Mouse (Mus musculus): ENCODE measurements around the gene Gm3739. TPM values are rescaled to one million over a fixed set of nuclear protein-coding genes. Genes with fewer than 3 reads are reported as not detected.
"Not testable (repeated sequence)": the region's sequence is repeated elsewhere in the genome, so short reads cannot be mapped to it uniquely, and the experiment has no call there.

Gene Gm3739
- polyA plus RNA-seq (2014; fragmentation: Nextera tagmentation; extraction: Ambion mirVana), result 4.3 and 7.4 TPM in 2 replicates

DNA sequence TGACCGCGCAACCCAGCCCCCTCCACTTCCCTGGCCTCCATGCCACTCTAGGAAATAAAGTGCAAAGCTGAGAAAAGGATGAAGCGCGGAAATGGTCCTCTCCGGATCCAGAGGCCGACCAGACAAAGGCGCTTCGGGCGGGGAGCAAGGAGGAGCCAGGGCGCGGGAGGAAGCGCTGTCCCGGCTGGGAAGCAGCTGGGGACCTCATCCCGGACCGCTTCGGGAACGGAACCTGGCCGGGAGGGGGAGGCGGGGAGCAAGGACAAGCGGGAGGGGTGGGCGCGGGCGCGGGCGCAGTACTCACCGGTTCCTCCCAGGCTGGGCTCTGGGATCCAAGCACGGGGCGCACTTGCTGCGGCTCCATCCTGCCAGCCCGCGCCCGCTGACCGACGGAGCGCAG is at the start of gene Gm3739:
Gm3739 (minus strand) TSS at position 389 of the 400 bp plus-strand sequence.
- H3K9ac ChIP-seq (replicated peaks; ENCODE audit: low read depth, low read length), result peak within 1 kb of the TSS; percentile 46
- not testable (repeated sequence) for H3K27ac ChIP-seq (ENCODE audit: low read depth, low read length); H3K4me1 ChIP-seq (ENCODE audit: control insufficient read depth, insufficient read depth, low read length); H3K36me3 ChIP-seq (ENCODE audit: control insufficient read depth, insufficient read depth, low read length); H3K27me3 ChIP-seq (ENCODE audit: control insufficient read depth, insufficient read depth, low read length); ATAC-seq (ENCODE audit: low read depth); H3K9me3 ChIP-seq (ENCODE audit: control insufficient read depth, low read length)
- H3K4me2 ChIP-seq (ENCODE audit: low read depth, low read length), result peak within 1 kb of the TSS; percentile 44
- H3K4me3 ChIP-seq (ENCODE audit: low read depth, low read length), result peak within 1 kb of the TSS; percentile 43
- WGBS, result 0% methylated on average over 22 of the region's 35 CpGs

DNA sequence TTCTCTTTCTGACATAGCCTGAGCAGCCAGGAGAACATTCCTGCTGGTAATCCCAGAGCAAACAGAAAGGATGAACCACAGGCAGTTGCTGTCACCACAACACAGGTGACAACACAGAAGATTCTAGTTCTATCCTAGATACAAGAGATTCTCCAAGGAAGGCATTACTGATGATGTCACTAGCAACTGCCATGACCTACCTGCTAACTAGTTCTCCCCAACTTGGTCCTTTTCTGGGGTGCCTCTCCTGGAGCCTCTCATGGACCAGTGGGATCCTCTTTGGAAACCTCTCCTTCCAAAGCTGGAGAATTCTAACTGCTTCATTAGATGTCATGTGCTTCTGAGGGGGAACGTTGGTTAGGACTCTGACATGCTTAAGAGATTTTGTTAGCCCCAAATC is 17.4 kb upstream of the Gm3739 start, which contains the start of gene Gm5797:
Gm5797 (minus strand) TSS at position 101 of the 400 bp plus-strand sequence.
- not testable (repeated sequence) for H3K4me1 ChIP-seq (ENCODE audit: control insufficient read depth, insufficient read depth, low read length); ATAC-seq (ENCODE audit: low read depth); H3K27me3 ChIP-seq (ENCODE audit: control insufficient read depth, insufficient read depth, low read length); H3K9ac ChIP-seq (replicated peaks; ENCODE audit: low read depth, low read length); H3K27ac ChIP-seq (ENCODE audit: low read depth, low read length); H3K36me3 ChIP-seq (ENCODE audit: control insufficient read depth, insufficient read depth, low read length); H3K4me3 ChIP-seq (ENCODE audit: low read depth, low read length); H3K4me2 ChIP-seq (ENCODE audit: low read depth, low read length); H3K9me3 ChIP-seq (ENCODE audit: control insufficient read depth, low read length)
- WGBS, result no CpG with 5 or more reads among the region's 1 CpGs

DNA sequence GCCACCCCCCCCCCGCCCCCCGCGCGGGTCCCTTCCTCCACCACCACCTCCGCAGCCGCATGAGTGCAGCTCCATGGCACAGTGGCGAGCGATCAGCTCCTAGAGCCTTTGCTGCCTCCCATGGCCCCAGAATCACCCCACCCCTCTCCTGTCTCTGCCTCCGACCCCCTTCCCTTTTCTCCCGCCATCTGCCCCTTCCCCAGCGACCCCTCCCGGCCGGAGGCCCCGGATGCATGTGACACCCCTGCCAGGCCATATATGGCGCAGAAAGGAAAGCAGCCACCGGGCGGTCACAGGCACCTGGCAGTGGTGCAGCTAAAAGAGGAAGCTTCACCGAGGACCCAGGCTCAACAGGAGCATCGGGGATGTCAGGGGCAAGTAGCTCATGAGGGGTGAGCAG is 244 bp upstream of the Gm3739 start:
- not testable (repeated sequence) for H3K27me3 ChIP-seq (ENCODE audit: control insufficient read depth, insufficient read depth, low read length); H3K9me3 ChIP-seq (ENCODE audit: control insufficient read depth, low read length); H3K4me1 ChIP-seq (ENCODE audit: control insufficient read depth, insufficient read depth, low read length); H3K27ac ChIP-seq (ENCODE audit: low read depth, low read length); H3K36me3 ChIP-seq (ENCODE audit: control insufficient read depth, insufficient read depth, low read length)
- peak; percentile 41; the same call in 1 of the 2 replicates for ATAC-seq (ENCODE audit: low read depth)
- peak overlapping the region; percentile 46 for H3K9ac ChIP-seq (replicated peaks; ENCODE audit: low read depth, low read length)
- peak overlapping the region; percentile 43 for H3K4me3 ChIP-seq (ENCODE audit: low read depth, low read length)
- peak overlapping the region; percentile 44 for H3K4me2 ChIP-seq (ENCODE audit: low read depth, low read length)
- 0% methylated on average over 16 of the region's 19 CpGs for WGBS

DNA sequence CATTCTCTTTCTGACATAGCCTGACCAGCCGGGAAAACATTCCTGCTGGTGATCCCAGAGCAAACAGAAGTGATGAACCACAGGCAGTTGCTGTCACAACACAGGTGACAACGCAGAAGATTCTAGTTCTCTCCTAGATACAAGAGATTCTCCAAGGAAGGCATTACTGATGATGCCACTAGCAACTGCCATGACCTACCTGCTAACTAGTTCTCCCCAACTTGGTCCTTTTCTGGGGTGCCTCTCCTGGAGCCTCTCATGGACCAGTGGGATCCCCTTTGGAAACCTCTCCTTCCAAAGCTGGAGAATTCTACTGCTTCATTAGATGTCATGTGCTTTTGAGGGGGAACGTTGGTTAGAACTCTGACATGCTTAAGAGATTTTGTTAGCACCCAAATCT is 50.2 kb downstream of the Gm3739 start, which contains the start of gene Gm3727:
Gm3727 (minus strand) TSS at position 101 of the 400 bp plus-strand sequence.
- H3K4me3 ChIP-seq (ENCODE audit: low read depth, low read length); H3K27me3 ChIP-seq (ENCODE audit: control insufficient read depth, insufficient read depth, low read length); H3K9me3 ChIP-seq (ENCODE audit: control insufficient read depth, low read length); H3K4me2 ChIP-seq (ENCODE audit: low read depth, low read length); H3K27ac ChIP-seq (ENCODE audit: low read depth, low read length); H3K4me1 ChIP-seq (ENCODE audit: control insufficient read depth, insufficient read depth, low read length); ATAC-seq (ENCODE audit: low read depth); H3K9ac ChIP-seq (replicated peaks; ENCODE audit: low read depth, low read length); H3K36me3 ChIP-seq (ENCODE audit: control insufficient read depth, insufficient read depth, low read length): not testable (repeated sequence)
- whole genome bisulfite sequencing, result 88% methylated on average over 3 of the region's 3 CpGs

Other genes starting within 250 kb of the Gm3739 start
- 7.5 and 9.3 TPM in 2 replicates for gene Gm3696, start 214.4 kb downstream of the Gm3739 start, polyA plus RNA-seq (2014; fragmentation: Nextera tagmentation; extraction: Ambion mirVana)
- 0.13 TPM in 1 of 2 replicates, not detected in the other for gene Gm6676, start 189.6 kb downstream of the Gm3739 start, polyA plus RNA-seq (2014; fragmentation: Nextera tagmentation; extraction: Ambion mirVana)
- gene Gm3512, start 140.5 kb downstream of the Gm3739 start, polyA plus RNA-seq (2014; fragmentation: Nextera tagmentation; extraction: Ambion mirVana), result 11.6 and 12.4 TPM in 2 replicates
- 0.13 TPM in 1 of 2 replicates, not detected in the other for gene Gm16434, start 120.5 kb downstream of the Gm3739 start, polyA plus RNA-seq (2014; fragmentation: Nextera tagmentation; extraction: Ambion mirVana)
- gene Gm3727, start 50.3 kb downstream of the Gm3739 start, polyA plus RNA-seq (2014; fragmentation: Nextera tagmentation; extraction: Ambion mirVana), result not detected in 2 replicates
- not detected in 2 replicates for gene Gm5797, start 17.3 kb upstream of the Gm3739 start, polyA plus RNA-seq (2014; fragmentation: Nextera tagmentation; extraction: Ambion mirVana)
- not detected in 2 replicates for gene Gm8374, start 50.1 kb upstream of the Gm3739 start, polyA plus RNA-seq (2014; fragmentation: Nextera tagmentation; extraction: Ambion mirVana)
- gene Gm3755, start 135.9 kb upstream of the Gm3739 start, polyA plus RNA-seq (2014; fragmentation: Nextera tagmentation; extraction: Ambion mirVana), result 0.52 TPM in 1 of 2 replicates, not detected in the other
- gene Gm3752, start 168.7 kb upstream of the Gm3739 start, polyA plus RNA-seq (2014; fragmentation: Nextera tagmentation; extraction: Ambion mirVana), result 16.0 and 20.1 TPM in 2 replicates

All from neural tube, embryonic 14.5 days (tissue).